ENCODE assay signal across 20 mouse cellular contexts in the genomic region with DNA sequence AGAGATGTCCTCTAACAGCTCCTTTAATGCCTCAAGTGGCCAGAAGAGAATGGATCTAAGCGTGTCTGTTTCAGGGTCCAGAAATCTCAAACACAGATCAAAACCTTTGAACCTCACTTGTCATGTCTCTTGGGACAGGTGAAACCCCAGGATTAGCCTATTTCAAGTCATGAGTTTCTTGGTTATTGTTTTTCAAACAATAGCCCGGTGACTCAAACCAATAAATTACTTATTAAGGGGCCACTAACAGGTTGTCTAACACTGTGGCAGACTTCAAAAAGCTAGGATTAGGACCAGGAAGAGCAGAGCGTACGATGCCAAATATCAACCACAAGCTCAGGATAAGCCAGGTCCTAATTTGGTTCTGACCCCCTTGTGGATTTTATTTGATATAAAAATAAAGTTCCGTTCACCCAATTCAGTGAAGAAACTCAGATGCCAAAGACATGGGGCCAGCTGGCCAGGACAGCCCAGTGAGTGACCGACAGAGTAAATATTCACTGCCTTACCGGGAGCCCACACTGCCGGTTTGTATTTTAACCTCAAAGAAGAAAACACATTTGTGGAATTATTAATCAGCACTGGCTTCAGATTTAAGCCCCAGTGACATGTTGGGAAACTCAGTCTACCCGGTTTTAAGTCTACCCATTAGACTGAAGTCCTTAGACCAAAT. TPM values are rescaled to one million over a fixed set of nuclear protein-coding genes. Genes with fewer than 3 reads are reported as not detected.
A peak's percentile ranks its signal among the peaks of the same experiment; 100 is the strongest.
DNase-seq lines count a peak whose midpoint lies in the region; ATAC-seq and TF ChIP-seq lines count a peak whose summit lies in the region.
"Had no signal": no experiment of that assay in that cellular context is flagged by ENCODE, and none has a peak within 500 bp of the region (broad histone marks: within the 10 kb centered on the region; RNA-seq: fewer than 3 reads in every experiment).

No protein-coding gene starts in this region.

- H3K79me2 ChIP-seq in liver, adult 2 months (ENCODE audit: control insufficient read depth, insufficient read depth, low read length), result peaks cover 47% of the 10 kb centered on the region

- peak overlapping the region; percentile 51 for H3K9ac ChIP-seq in liver, adult 2 months (ENCODE audit: low read depth, low read length)
- H3K9ac ChIP-seq in intestine, embryonic 16.5 days (ENCODE audit: low read depth, low read length), result no peak overlapping the region
- no peak overlapping the region for H3K9ac ChIP-seq in kidney, embryonic 16.5 days (replicated peaks; ENCODE audit: low read length)
- no peak overlapping the region for H3K9ac ChIP-seq in stomach, postnatal 0 days (ENCODE audit: low read length)
- H3K9ac ChIP-seq: embryonic facial prominence, embryonic 12.5 days; lung, embryonic 15.5 days had no signal

- peaks cover 1% of the 10 kb centered on the region; the same call in 1 of the 2 replicates for H3K36me3 ChIP-seq in liver, adult 2 months (ENCODE audit: control insufficient read depth, insufficient read depth, low read length)
- H3K36me3 ChIP-seq in intestine, embryonic 16.5 days (ENCODE audit: control insufficient read depth, insufficient read depth, low read length), result no peaks in the 10 kb centered on the region
- H3K36me3 ChIP-seq in kidney, embryonic 16.5 days (ENCODE audit: insufficient read depth, low read length), result peaks cover 3% of the 10 kb centered on the region; the same call in 1 of the 2 replicates
- H3K36me3 ChIP-seq in stomach, postnatal 0 days (ENCODE audit: control insufficient read depth, insufficient read depth, low read length), result 0 out of 2 replicates have a peak, but pooled peaks cover 2% of the 10 kb centered on the region

- no peak overlapping the region for H3K4me2 ChIP-seq in intestine, embryonic 16.5 days (ENCODE audit: low read depth, low read length)
- H3K4me2 ChIP-seq in kidney, embryonic 16.5 days (replicated peaks; ENCODE audit: low read depth, low read length), result no peak overlapping the region
- no peak overlapping the region for H3K4me2 ChIP-seq in stomach, postnatal 0 days (replicated peaks; ENCODE audit: low read depth)
- H3K4me2 ChIP-seq: embryonic facial prominence, embryonic 12.5 days; lung, embryonic 15.5 days had no signal

- peak; percentile 21; the same call in 1 of the 2 replicates for ATAC-seq in intestine, embryonic 16.5 days
- peak; percentile 43; the same call in 1 of the 2 replicates for ATAC-seq in kidney, embryonic 16.5 days (ENCODE audit: low FRiP score, low TSS enrichment)
- ATAC-seq in stomach, postnatal 0 days (ENCODE audit: low FRiP score, low TSS enrichment), result 0 out of 2 replicates have a peak, but pooled peaks have one; percentile 37
- ATAC-seq: CD4-positive, CD25-positive, alpha-beta regulatory T cell, adult 4 months; hindbrain, embryonic 16.5 days had no signal

- TF ChIP-seq POLR2A in liver, adult 2 months (IDR thresholded peaks at IDR 0.05; ENCODE audit: extremely low read depth, insufficient read depth, low read length), result no peak

- no peak for TF ChIP-seq EP300 in stomach, postnatal 0 days (optimal IDR thresholded peaks at IDR 0.05)

- DNase-seq in liver, adult 2 months (ENCODE audit: extremely low read depth, low read depth, low spot score), result peak; percentile 98
- DNase-seq in liver, result no peak
- DNase-seq in stomach, postnatal 0 days (ENCODE audit: low spot score), result no peak
- DNase-seq in heart, postnatal 36 days, result no peak
- DNase-seq in spleen, postnatal 36 days (ENCODE audit: low spot score in 2 of 2), result no peak
- DNase-seq in ovary, postnatal 36 days (ENCODE audit: low spot score), result no peak
- DNase-seq: adrenal gland, postnatal 36 days; cerebellum, adult 18-20 months; cerebellum, postnatal 14 days; gastrocnemius, adult 2 months; midbrain, embryonic 14.5 days; thymus, postnatal 25 days had no signal

- peaks cover 37% of the 10 kb centered on the region for H3K4me1 ChIP-seq in liver, adult 2 months (ENCODE audit: control insufficient read depth, insufficient read depth, low read length)
- peaks cover 9% of the 10 kb centered on the region for H3K4me1 ChIP-seq in intestine, embryonic 16.5 days (ENCODE audit: control insufficient read depth, insufficient read depth, low read length)
- peaks cover 14% of the 10 kb centered on the region for H3K4me1 ChIP-seq in kidney, embryonic 16.5 days (ENCODE audit: insufficient read depth, low read length)
- no peaks in the 10 kb centered on the region for H3K4me1 ChIP-seq in stomach, postnatal 0 days (replicated peaks; ENCODE audit: control insufficient read depth, insufficient read depth)
- H3K4me1 ChIP-seq: heart, embryonic 10.5 days; lung, embryonic 15.5 days had no signal

- no peak overlapping the region for H3K4me3 ChIP-seq in liver, adult 2 months (ENCODE audit: insufficient read depth, low read depth, low read length)
- H3K4me3 ChIP-seq in intestine, embryonic 16.5 days (ENCODE audit: low read length), result no peak overlapping the region
- H3K4me3 ChIP-seq in kidney, embryonic 16.5 days (ENCODE audit: low read length), result no peak overlapping the region
- H3K4me3 ChIP-seq in stomach, postnatal 0 days (ENCODE audit: low read depth, low read length), result no peak overlapping the region
- H3K4me3 ChIP-seq: embryonic facial prominence, embryonic 12.5 days; gastrocnemius, adult 2 months; heart, embryonic 10.5 days; lung, embryonic 15.5 days; megakaryocyte, embryonic 14.5 days had no signal

- H3K27ac ChIP-seq in liver, adult 2 months (replicated peaks; ENCODE audit: insufficient read depth, low read depth, low read length), result peak overlapping the region; percentile 99
- no peak overlapping the region for H3K27ac ChIP-seq in intestine, embryonic 16.5 days (ENCODE audit: low read length)
- peak overlapping the region; percentile 63 for H3K27ac ChIP-seq in kidney, embryonic 16.5 days (ENCODE audit: low read length)
- 0 out of 2 replicates have a peak overlapping the region, but pooled peaks have one; percentile 8 for H3K27ac ChIP-seq in stomach, postnatal 0 days (replicated peaks)
- H3K27ac ChIP-seq: embryonic facial prominence, embryonic 12.5 days; gastrocnemius, adult 2 months; heart, embryonic 10.5 days; lung, embryonic 15.5 days had no signal

- TF ChIP-seq CTCF in liver, adult 2 months (IDR thresholded peaks at IDR 0.05; ENCODE audit: low read depth, low read length), result no peak
- no peak for TF ChIP-seq CTCF in stomach, postnatal 0 days (IDR thresholded peaks at IDR 0.05; ENCODE audit: low read depth)

- no peaks in the 10 kb centered on the region for H3K9me3 ChIP-seq in intestine, embryonic 16.5 days (ENCODE audit: control insufficient read depth, low read length)
- no peaks in the 10 kb centered on the region for H3K9me3 ChIP-seq in kidney, embryonic 16.5 days (ENCODE audit: low read length)
- no peaks in the 10 kb centered on the region for H3K9me3 ChIP-seq in stomach, postnatal 0 days (ENCODE audit: control insufficient read depth, low read length)
- H3K9me3 ChIP-seq: embryonic facial prominence, embryonic 12.5 days; heart, embryonic 10.5 days; lung, embryonic 15.5 days; megakaryocyte, embryonic 14.5 days had no signal

- H3K27me3 ChIP-seq in liver, adult 2 months (ENCODE audit: control insufficient read depth, insufficient read depth, low read length), result no peaks in the 10 kb centered on the region
- no peaks in the 10 kb centered on the region for H3K27me3 ChIP-seq in intestine, embryonic 16.5 days (replicated peaks; ENCODE audit: control insufficient read depth, insufficient read depth, low read length)
- no peaks in the 10 kb centered on the region for H3K27me3 ChIP-seq in kidney, embryonic 16.5 days (ENCODE audit: insufficient read depth, low read length)
- no peaks in the 10 kb centered on the region for H3K27me3 ChIP-seq in stomach, postnatal 0 days (ENCODE audit: control insufficient read depth, insufficient read depth, low read length)
- H3K27me3 ChIP-seq: embryonic facial prominence, embryonic 12.5 days; lung, embryonic 15.5 days had no signal

- intact Hi-C loops in heart, postnatal 36 days (cut with DNase I), result no loop called here

- 21% methylated on average over 9 of the region's 9 CpGs for whole genome bisulfite sequencing in liver, adult 2 months
- WGBS in intestine, embryonic 16.5 days, result 72% methylated on average over 9 of the region's 9 CpGs
- WGBS in kidney, embryonic 16.5 days, result 68% methylated on average over 9 of the region's 9 CpGs
- 54% methylated on average over 9 of the region's 9 CpGs for WGBS in stomach, postnatal 0 days

RNA-seq across cellular contexts. Expression of a gene that starts 15.1 kb away (rescaled TPM):
- total RNA-seq in liver, adult 2 months (2014; rRNA removed), result 13.6 and 20.9 TPM in 2 replicates
- 7.3 and 11.6 TPM in 2 replicates for polyA plus RNA-seq in liver, adult 2 months (2012; rRNA removed)
- 22.6 and 27.0 TPM in 2 replicates for polyA plus RNA-seq in intestine, embryonic 16.5 days (2015; fragmentation: Nextera tagmentation; extraction: Ambion mirVana)
- polyA plus RNA-seq in kidney, embryonic 16.5 days (2015; fragmentation: Nextera tagmentation; extraction: Ambion mirVana), result 34.0 and 41.4 TPM in 2 replicates
- 17.9 and 18.3 TPM in 2 replicates for polyA plus RNA-seq in stomach, postnatal 0 days (2015; fragmentation: Nextera tagmentation; extraction: Ambion mirVana)
- 10 to 100 TPM; 23.2 to 33.8 TPM for total RNA-seq in heart, postnatal 36 days (2021)
